In the genomic region with DNA sequence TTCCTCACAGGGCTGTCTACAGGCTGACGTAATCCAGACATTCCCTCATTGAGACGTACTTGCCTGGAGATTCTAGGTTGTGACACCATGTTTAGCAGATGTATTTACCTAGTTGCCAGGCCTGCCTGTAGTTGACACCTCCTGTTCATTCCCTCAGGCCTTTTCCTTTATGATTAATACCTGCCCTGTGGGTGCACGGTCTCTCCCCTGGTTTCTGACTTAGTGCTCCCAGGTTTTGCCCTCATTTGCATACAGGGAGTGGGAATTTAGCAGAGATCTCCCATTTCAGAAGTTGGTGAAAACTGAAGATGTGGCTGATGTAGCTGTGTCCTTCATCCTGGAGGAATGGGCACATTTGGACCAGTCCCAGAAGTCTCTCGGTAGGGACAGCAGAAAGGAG, we compare ENCODE assay signal across 28 mouse cellular contexts.
"Had no signal": no experiment of that assay in that cellular context is flagged by ENCODE, and none has a peak within 500 bp of the region (broad histone marks: within the 10 kb centered on the region; RNA-seq: fewer than 3 reads in every experiment).

No protein-coding gene starts in this region.

- H3K9me3 ChIP-seq: limb, embryonic 10.5 days; limb, embryonic 12.5 days; limb, embryonic 13.5 days; limb, embryonic 15.5 days; liver, embryonic 12.5 days; liver, embryonic 13.5 days; liver, embryonic 15.5 days; lung, embryonic 15.5 days; megakaryocyte, embryonic 14.5 days; midbrain, embryonic 10.5 days; midbrain, embryonic 12.5 days; midbrain, embryonic 13.5 days; midbrain, embryonic 15.5 days; neural tube, embryonic 12.5 days had no signal

- H3K4me3 ChIP-seq: limb, embryonic 10.5 days; limb, embryonic 12.5 days; limb, embryonic 13.5 days; limb, embryonic 15.5 days; liver, embryonic 12.5 days; liver, embryonic 13.5 days; liver, embryonic 15.5 days; lung, embryonic 15.5 days; megakaryocyte, embryonic 14.5 days; midbrain, embryonic 10.5 days; midbrain, embryonic 12.5 days; midbrain, embryonic 13.5 days; midbrain, embryonic 15.5 days; myocyte; neural tube, embryonic 12.5 days had no signal

- DNase-seq: left cerebral cortex, postnatal 4 days; liver; liver, embryonic 13.5 days; liver, postnatal 0 days; lung, adult 18-20 months; lung, adult 2 months; lung, embryonic 14.5 days; lung, postnatal 10 days; lung, postnatal 14 days; lung, postnatal 36 days; lung, postnatal 4 days; midbrain, embryonic 14.5 days had no signal

- H3K27ac ChIP-seq: limb, embryonic 10.5 days; limb, embryonic 12.5 days; limb, embryonic 13.5 days; limb, embryonic 15.5 days; liver, embryonic 12.5 days; liver, embryonic 13.5 days; liver, embryonic 14.5 days; liver, embryonic 15.5 days; lung, embryonic 15.5 days; macrophage; midbrain, embryonic 10.5 days; midbrain, embryonic 12.5 days; midbrain, embryonic 13.5 days; midbrain, embryonic 15.5 days; neural tube, embryonic 12.5 days had no signal

- H3K27me3 ChIP-seq: limb, embryonic 12.5 days; limb, embryonic 13.5 days; limb, embryonic 15.5 days; liver, embryonic 12.5 days; liver, embryonic 13.5 days; liver, embryonic 15.5 days; lung, embryonic 15.5 days; megakaryocyte, embryonic 14.5 days; midbrain, embryonic 12.5 days; midbrain, embryonic 13.5 days; midbrain, embryonic 15.5 days; neural tube, embryonic 12.5 days had no signal

- H3K4me1 ChIP-seq: limb, embryonic 10.5 days; limb, embryonic 12.5 days; limb, embryonic 13.5 days; limb, embryonic 15.5 days; liver, embryonic 12.5 days; liver, embryonic 15.5 days; lung, embryonic 15.5 days; midbrain, embryonic 10.5 days; midbrain, embryonic 12.5 days; midbrain, embryonic 13.5 days; midbrain, embryonic 15.5 days; neural tube, embryonic 12.5 days had no signal
